Mouse (Mus musculus) neural tube, embryonic 15.5 days (tissue): ENCODE data around the gene Capn7. TPM values are rescaled to one million over a fixed set of nuclear protein-coding genes. Genes with fewer than 3 reads are reported as not detected.

Experiments
- ATAC-seq: fragments of 200-750 bp; cut with Nextera tagmentation; 2 replicates; pipeline ENCODE4 v1.8.0; 2017; ENCODE audit warnings: mild to moderate bottlenecking, moderate TSS enrichment, moderate library complexity; ENCODE audit not compliant: low FRiP score
- H3K27ac ChIP-seq: fragments of 300-500 bp; sonication (generic); replicated peaks from 2 replicates; pipeline ENCODE4 v1.5.1; 2015; ENCODE audit warnings: mild to moderate bottlenecking, inconsistent platforms
- H3K27me3 ChIP-seq: fragments of 300-500 bp; sonication (generic); replicated peaks from 2 replicates; pipeline ENCODE4 v1.6.1; 2015; ENCODE audit warnings: inconsistent platforms
- H3K36me3 ChIP-seq: fragments of 300-500 bp; sonication (generic); 2 replicates; pipeline ENCODE4 v1.6.1; 2015; ENCODE audit warnings: inconsistent platforms
- H3K4me1 ChIP-seq: fragments of 300-500 bp; sonication (generic); 2 replicates; pipeline ENCODE4 v1.6.1; 2015; ENCODE audit warnings: inconsistent platforms
- H3K4me2 ChIP-seq: fragments of 300-500 bp; sonication (generic); 2 replicates; pipeline ENCODE4 v1.6.1; 2015; ENCODE audit warnings: inconsistent platforms, mild to moderate bottlenecking, moderate library complexity
- H3K4me3 ChIP-seq: fragments of 300-500 bp; sonication (generic); replicated peaks from 2 replicates; pipeline ENCODE4 v1.5.1; 2015; ENCODE audit warnings: mild to moderate bottlenecking, inconsistent platforms
- H3K9ac ChIP-seq: fragments of 300-500 bp; sonication (generic); replicated peaks from 2 replicates; pipeline ENCODE4 v1.6.1; 2015; ENCODE audit warnings: mild to moderate bottlenecking, inconsistent platforms
- H3K9me3 ChIP-seq: fragments of 300-500 bp; sonication (generic); replicated peaks from 2 replicates; pipeline ENCODE4 v1.6.1; 2016; ENCODE audit warnings: inconsistent platforms
- WGBS: fragments of 180-500 bp; shearing (Covaris S2); methylation state at CpG from one replicate; pipeline ENCODE4 v1.1.7; 2015; ENCODE audit warnings: mixed read lengths; 5-methylcytosine and 5-hydroxymethylcytosine counted together
- polyA plus RNA-seq: library from polyadenylated mRNA; unstranded; fragments of >200 nt; fragmentation: Nextera tagmentation; extraction: Ambion mirVana; gene quantifications from 2 replicates; pipeline ENCODE4 v1.2.1, GENCODE M21; 2015

Gene Capn7
- polyA plus RNA-seq, 1 experiment from 2014 or later = 77.2 TPM

- H3K36me3 ChIP-seq = peaks cover 76% of the 10 kb centered on the region
These were observed 31.5 kb downstream of the Capn7 start for GRCm38 (mm10) chr14:31367951-31368350.

GRCm38 (mm10) chr14:31369377-31369776 lies 32.9 kb downstream of the Capn7 start:
- H3K36me3 ChIP-seq = peaks cover 77% of the 10 kb centered on the region
- no peak for ATAC-seq
- H3K4me1 ChIP-seq = no peaks in the 10 kb centered on the region
- no peak overlapping the region for H3K27ac ChIP-seq
- no peaks in the 10 kb centered on the region for H3K9me3 ChIP-seq
- 88% methylated on average over 3 of the region's 3 CpGs for WGBS
- no peak overlapping the region for H3K4me2 ChIP-seq
- no peak overlapping the region for H3K4me3 ChIP-seq
- H3K9ac ChIP-seq = no peak overlapping the region
- H3K27me3 ChIP-seq = no peaks in the 10 kb centered on the region

More at GRCm38 (mm10) chr14:31367951-31368350, 31.5 kb downstream of the Capn7 start:
- H3K4me3 ChIP-seq = no peak overlapping the region
- 92% methylated on average over 7 of the region's 7 CpGs for WGBS
- H3K4me2 ChIP-seq = no peak overlapping the region
- H3K4me1 ChIP-seq = no peaks in the 10 kb centered on the region
- H3K27me3 ChIP-seq = no peaks in the 10 kb centered on the region
- no peak overlapping the region for H3K27ac ChIP-seq
- no peak overlapping the region for H3K9ac ChIP-seq
- no peak for ATAC-seq
- no peaks in the 10 kb centered on the region for H3K9me3 ChIP-seq

GRCm38 (mm10) chr14:31374390-31374789 lies 38.0 kb downstream of the Capn7 start:
- peaks cover 91% of the 10 kb centered on the region for H3K36me3 ChIP-seq
- WGBS = 93% methylated on average over 6 of the region's 6 CpGs
- H3K9ac ChIP-seq = no peak overlapping the region
- no peak overlapping the region for H3K4me2 ChIP-seq
- no peak overlapping the region for H3K4me3 ChIP-seq
- H3K9me3 ChIP-seq = no peaks in the 10 kb centered on the region
- no peak overlapping the region for H3K27ac ChIP-seq
- no peak for ATAC-seq
- no peaks in the 10 kb centered on the region for H3K27me3 ChIP-seq
- no peaks in the 10 kb centered on the region for H3K4me1 ChIP-seq

- H3K4me2 ChIP-seq = no peak overlapping the region
- H3K27ac ChIP-seq = no peak overlapping the region
- no peak overlapping the region for H3K9ac ChIP-seq
- peaks cover 74% of the 10 kb centered on the region for H3K36me3 ChIP-seq
- no peaks in the 10 kb centered on the region for H3K27me3 ChIP-seq
- H3K9me3 ChIP-seq = no peaks in the 10 kb centered on the region
- 93% methylated on average over 3 of the region's 3 CpGs for WGBS
- H3K4me3 ChIP-seq = no peak overlapping the region
- no peak for ATAC-seq
- no peaks in the 10 kb centered on the region for H3K4me1 ChIP-seq
These were observed 39.9 kb downstream of the Capn7 start for GRCm38 (mm10) chr14:31376331-31376730.

GRCm38 (mm10) chr14:31382276-31382675 lies 45.8 kb downstream of the Capn7 start:
- H3K4me2 ChIP-seq = no peak overlapping the region
- no peaks in the 10 kb centered on the region for H3K9me3 ChIP-seq
- H3K27ac ChIP-seq = no peak overlapping the region
- no peak for ATAC-seq
- no peak overlapping the region for H3K4me3 ChIP-seq
- H3K4me1 ChIP-seq = peaks cover 30% of the 10 kb centered on the region
- no peaks in the 10 kb centered on the region for H3K27me3 ChIP-seq
- WGBS = 83% methylated on average over 8 of the region's 8 CpGs
- peaks cover 33% of the 10 kb centered on the region for H3K36me3 ChIP-seq
- H3K9ac ChIP-seq = no peak overlapping the region

GRCm38 (mm10) chr14:31383470-31384050 lies 47.1 kb downstream of the Capn7 start:
- no peak overlapping the region for H3K4me2 ChIP-seq
- no peaks in the 10 kb centered on the region for H3K27me3 ChIP-seq
- no peaks in the 10 kb centered on the region for H3K9me3 ChIP-seq
- no peak for ATAC-seq
- peaks cover 27% of the 10 kb centered on the region for H3K36me3 ChIP-seq
- H3K4me3 ChIP-seq = no peak overlapping the region
- no peak overlapping the region; the same call in 1 of the 2 replicates for H3K27ac ChIP-seq
- peaks cover 42% of the 10 kb centered on the region for H3K4me1 ChIP-seq
- no peak overlapping the region for H3K9ac ChIP-seq
- WGBS = 73% methylated on average over 11 of the region's 11 CpGs

GRCm38 (mm10) chr14:31384366-31385323 lies 48.2 kb downstream of the Capn7 start:
- peaks cover 18% of the 10 kb centered on the region for H3K36me3 ChIP-seq
- 56% methylated on average over 13 of the region's 13 CpGs for WGBS
- no peaks in the 10 kb centered on the region for H3K9me3 ChIP-seq
- no peak overlapping the region for H3K9ac ChIP-seq
- no peaks in the 10 kb centered on the region for H3K27me3 ChIP-seq
- no peak overlapping the region for H3K4me3 ChIP-seq
- H3K4me2 ChIP-seq = no peak overlapping the region
- peak overlapping the region; percentile 19; the same call in 1 of the 2 replicates for H3K27ac ChIP-seq
- no peak for ATAC-seq
- H3K4me1 ChIP-seq = peaks cover 43% of the 10 kb centered on the region

GRCm38 (mm10) chr14:31385406-31385805 lies 49.0 kb downstream of the Capn7 start:
- H3K27me3 ChIP-seq = no peaks in the 10 kb centered on the region
- no peak overlapping the region for H3K4me3 ChIP-seq
- 88% methylated on average over 5 of the region's 5 CpGs for WGBS
- H3K9me3 ChIP-seq = no peaks in the 10 kb centered on the region
- H3K4me2 ChIP-seq = no peak overlapping the region
- peak overlapping the region; percentile 19; the same call in 1 of the 2 replicates for H3K27ac ChIP-seq
- no peak for ATAC-seq
- peaks cover 43% of the 10 kb centered on the region for H3K4me1 ChIP-seq
- H3K36me3 ChIP-seq = peaks cover 18% of the 10 kb centered on the region
- no peak overlapping the region for H3K9ac ChIP-seq

- Histone ChIP-seq H3K4me2 (no peak overlapping the region), H3K27ac (no peak overlapping the region), H3K4me1 (peaks cover 43% of the 10 kb centered on the region), H3K4me3 (no peak overlapping the region), H3K27me3 (no peaks in the 10 kb centered on the region), H3K9me3 (no peaks in the 10 kb centered on the region), H3K36me3 (peaks cover 18% of the 10 kb centered on the region), H3K9ac (no peak overlapping the region)
- 52% methylated on average over 13 of the region's 13 CpGs for WGBS
- ATAC-seq = no peak
These were observed 49.7 kb downstream of the Capn7 start for GRCm38 (mm10) chr14:31385977-31386697.

GRCm38 (mm10) chr14:31387301-31387981 lies 51.0 kb downstream of the Capn7 start:
- Histone ChIP-seq H3K9me3 (no peaks in the 10 kb centered on the region), H3K4me2 (no peak overlapping the region), H3K4me1 (peaks cover 43% of the 10 kb centered on the region), H3K27me3 (no peaks in the 10 kb centered on the region), H3K4me3 (no peak overlapping the region), H3K9ac (no peak overlapping the region), H3K27ac (no peak overlapping the region), H3K36me3 (peaks cover 17% of the 10 kb centered on the region)
- ATAC-seq = no peak
- 79% methylated on average over 11 of the region's 11 CpGs for WGBS
